Mouse (Mus musculus): ENCODE measurements around the gene Pogk.

Pogk gene

GRCm38 (mm10) chr1:166342060-166342459 is 67.6 kb downstream of the Pogk start:
- in situ Hi-C loops (cut with MboI; ENCODE audit: low pct_unique_long_range_greater_than_20kb in 1 of 2, low sequenced_read_pairs in 2 of 2, unreplicated experiment in 1 of 2): loop anchor here in 1 of 2 experiments (25.0 kb wide), 1 partner anchor 245 kb away; no protein-coding TSS in a partner anchor

- in situ Hi-C loops (cut with MboI; ENCODE audit: low pct_unique_long_range_greater_than_20kb in 1 of 2, low sequenced_read_pairs in 2 of 2, unreplicated experiment in 1 of 2): loop anchor here in 1 of 2 experiments (25.0 kb wide), 1 partner anchor 248 kb away; no protein-coding TSS in a partner anchor
Measured at GRCm38 (mm10) chr1:166339110-166339509, 70.6 kb downstream of the Pogk start.
